Mouse (Mus musculus): ENCODE results near the gene Fmc1. TPM values are rescaled to one million over a fixed set of nuclear protein-coding genes. Genes with fewer than 3 reads are reported as not detected.

Gene Fmc1
- total RNA-seq, 2 experiments from 2014 or later, result 164 to 207 TPM

DNA sequence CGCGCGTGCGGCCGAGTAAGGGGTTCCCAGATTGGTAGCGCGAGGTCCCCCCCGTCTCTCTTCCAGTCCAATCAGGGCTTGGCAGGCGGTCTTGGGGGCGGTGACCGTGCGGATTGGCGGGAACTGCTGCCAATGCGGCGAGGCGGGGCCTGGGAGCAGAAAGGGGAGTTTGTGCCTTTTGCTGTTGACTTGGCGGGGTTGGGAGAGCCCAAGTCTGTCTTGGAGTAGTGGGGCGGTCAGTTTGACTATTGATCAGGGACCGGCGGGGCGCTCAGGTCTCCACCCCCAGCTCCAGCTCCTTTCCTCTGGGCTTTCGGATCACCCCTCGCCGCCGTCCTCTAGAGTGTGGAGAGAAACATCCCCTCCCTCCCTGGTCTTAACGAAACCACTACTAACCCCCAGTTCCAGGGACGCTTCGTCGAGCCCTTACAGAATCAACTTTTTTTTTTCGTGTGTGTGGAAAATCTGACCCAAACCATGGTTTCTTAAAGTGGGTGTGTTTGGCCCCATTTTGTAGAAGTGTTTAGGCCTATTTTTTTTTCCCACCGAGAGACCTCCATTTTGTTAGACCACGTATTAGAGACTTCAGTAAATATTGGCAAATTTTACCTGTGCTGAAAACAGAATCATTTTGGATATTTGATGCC lies 18.8 kb downstream of the Fmc1 start:
- DNase-seq, result peak; percentile 99

GRCm38 (mm10) chr6:38552636-38553000 lies 19.3 kb downstream of the Fmc1 start:
- no peak for DNase-seq

- DNase-seq, result no peak
Observed at GRCm38 (mm10) chr6:38576096-38576495, 42.8 kb downstream of the Fmc1 start.

DNA sequence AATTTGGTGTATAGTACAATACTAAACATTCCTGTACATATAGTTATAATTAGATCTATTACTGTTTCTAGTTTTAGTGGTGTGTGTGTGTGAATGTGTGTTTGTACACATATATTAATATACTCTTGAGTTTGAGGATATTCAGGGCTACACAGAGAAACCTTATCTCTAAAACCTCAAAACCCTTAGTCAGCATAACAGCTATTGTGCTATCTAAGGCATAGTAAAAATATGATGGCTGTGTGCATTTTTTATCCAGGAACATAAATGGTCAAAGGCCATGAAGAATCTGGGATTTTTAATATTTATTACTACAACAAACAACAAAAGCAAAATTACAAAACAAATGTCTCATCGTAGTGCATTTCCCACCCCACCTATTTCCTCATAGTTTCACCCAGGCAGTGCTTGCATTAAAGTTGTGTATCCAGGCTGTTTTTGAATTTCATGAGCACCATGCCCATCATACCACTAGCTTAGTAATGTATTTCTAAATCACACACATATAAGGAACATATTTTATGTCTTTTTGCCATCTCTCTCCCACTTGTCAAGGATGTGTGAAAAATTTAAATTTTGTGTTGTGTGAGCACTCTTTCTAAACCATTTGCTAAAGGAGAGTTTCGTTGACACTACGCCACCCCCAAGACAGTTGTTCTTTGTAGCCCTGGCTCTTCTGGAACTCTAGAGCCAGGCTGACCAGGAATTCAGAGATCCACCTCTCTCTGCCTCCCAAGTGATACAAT lies 47.0 kb downstream of the Fmc1 start:
- DNase-seq, result no peak

DNA sequence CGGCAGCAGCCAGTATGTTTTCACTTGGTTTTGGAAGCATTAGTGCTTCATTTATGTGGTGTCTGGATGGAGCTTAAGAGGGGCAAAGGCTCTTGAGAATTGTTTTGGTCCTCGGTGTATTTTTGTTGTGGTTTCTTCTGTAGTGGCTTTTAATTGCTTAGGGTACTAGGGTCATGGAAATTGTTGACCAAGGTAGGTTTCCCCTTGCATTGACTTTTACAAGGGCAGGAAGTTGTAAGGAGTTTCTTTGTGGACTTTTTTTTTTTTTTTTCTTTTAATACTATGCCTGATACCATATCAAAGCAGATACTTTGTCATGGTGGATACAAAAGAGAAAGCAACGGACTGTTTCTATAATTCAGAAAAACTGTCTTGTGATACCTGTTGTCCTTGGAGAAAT lies 48.4 kb downstream of the Fmc1 start:
- DNase-seq, result no peak

Small RNAs within 50 kb of the gene (microRNA-seq; reads per million reads assigned to microRNA genes)
- 0 reads per million in 2 experiments for gene Mir7670

Other genes starting within 250 kb of the Fmc1 start
- 10 to 100 TPM; 10.2 to 10.4 TPM for gene Zc3hav1l, start 234.2 kb upstream of the Fmc1 start, total RNA-seq (2021)
- gene Zc3hav1, start 178.9 kb upstream of the Fmc1 start, total RNA-seq (2021), result 10 to 100 TPM; 20.5 to 21.6 TPM
- 1 to 10 TPM; 2.8 to 4.1 TPM for gene Ttc26, start 152.0 kb upstream of the Fmc1 start, total RNA-seq (2021)
- 10 to 100 TPM; 27.5 to 29.5 TPM for gene Ubn2, start 99.6 kb upstream of the Fmc1 start, total RNA-seq (2021)
- 100 to 1,000 TPM; 145 to 147 TPM for gene Luc7l2, start 17.8 kb downstream of the Fmc1 start, total RNA-seq (2021)
- gene Klrg2, start 103.7 kb downstream of the Fmc1 start, total RNA-seq (2021), result under 1 TPM; 0.54 to 0.91 TPM
- gene Clec2l, start 129.6 kb downstream of the Fmc1 start, total RNA-seq (2021), result 1 to 10 TPM; 4.8 to 4.9 TPM